Mouse (Mus musculus): Measurements from ENCODE around the gene Sox5.

GRCm38 (mm10) chr6:144039221-144039620 is 742.6 kb downstream of the Sox5 start:
- TF ChIP-seq MAX (IDR thresholded peaks at IDR 0.05; ENCODE audit: low read length) (no peak), ZNF384 (IDR thresholded peaks at IDR 0.05; ENCODE audit: low read depth, low read length) (no peak), SIN3A (IDR thresholded peaks at IDR 0.05; ENCODE audit: low read length) (no peak), CTCF (conservative IDR thresholded peaks at IDR 0.05 in 1 of 2, IDR thresholded peaks at IDR 0.05 in 1 of 2; ENCODE audit: low read depth in 2 of 2, low read length in 2 of 2) (no peak), USF1 (IDR thresholded peaks at IDR 0.05; ENCODE audit: low read depth, low read length) (no peak)

All from CH12.LX (cell line).